ENCODE assay signal across 24 mouse cellular contexts in the genomic region with DNA sequence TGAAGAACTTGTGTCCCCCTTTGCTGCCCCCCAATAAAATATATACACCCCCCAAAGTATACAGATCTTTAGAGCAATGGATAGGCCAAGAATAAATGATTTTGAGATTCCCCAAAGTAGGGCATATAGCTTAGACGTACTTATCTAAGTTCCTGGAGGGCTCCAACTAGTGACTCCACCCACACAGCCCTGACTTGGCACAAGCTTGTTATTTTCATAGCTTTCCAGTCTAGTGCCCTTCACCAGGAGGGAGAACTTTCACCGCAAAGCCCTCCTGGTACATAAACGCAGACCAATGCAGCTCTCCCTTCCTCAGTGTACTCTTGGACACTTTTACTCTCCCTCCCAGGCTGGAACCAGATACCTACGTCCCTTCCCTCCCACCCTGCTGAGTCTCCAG. TPM values are rescaled to one million over a fixed set of nuclear protein-coding genes. Genes with fewer than 3 reads are reported as not detected.
DNase-seq lines count a peak whose midpoint lies in the region; ATAC-seq and TF ChIP-seq lines count a peak whose summit lies in the region.
"Had no signal": no experiment of that assay in that cellular context is flagged by ENCODE, and none has a peak within 500 bp of the region (broad histone marks: within the 10 kb centered on the region; RNA-seq: fewer than 3 reads in every experiment).

No protein-coding gene starts in this region.

- peak; percentile 56; the same call in 1 of the 2 replicates for ATAC-seq in liver, embryonic 12.5 days
- ATAC-seq: inflammation-experienced regulatory T-cells, adult 6 months had no signal

- no peak for TF ChIP-seq RAD21 in MEL (IDR thresholded peaks at IDR 0.05; ENCODE audit: low read depth, low read length)

- peaks cover 20% of the 10 kb centered on the region for H3K4me1 ChIP-seq in liver, embryonic 12.5 days
- peaks cover 10 to 15% of the 10 kb centered on the region in 2 experiments for H3K4me1 ChIP-seq in MEL (ENCODE audit: control insufficient read depth in 1 of 2, insufficient read depth in 2 of 2, low read length in 2 of 2)
- H3K4me1 ChIP-seq: forebrain, embryonic 12.5 days; neural tube, embryonic 12.5 days had no signal

- no peak for TF ChIP-seq POLR2A in MEL (IDR thresholded peaks at IDR 0.05; ENCODE audit: control insufficient read depth in 1 of 2, insufficient read depth in 1 of 2, low read depth in 1 of 2, low read length in 2 of 2, poor library complexity in 1 of 2)

- no peak for TF ChIP-seq CTCF in MEL (IDR thresholded peaks at IDR 0.05 in 2 of 3, conservative IDR thresholded peaks at IDR 0.05 in 1 of 3; ENCODE audit: control insufficient read depth in 1 of 3, insufficient read depth in 1 of 3, low read depth in 2 of 3, low read length in 3 of 3, poor library complexity in 1 of 3, severe bottlenecking in 1 of 3)

- peaks cover 27% of the 10 kb centered on the region for H3K36me3 ChIP-seq in liver, embryonic 12.5 days
- H3K36me3 ChIP-seq in MEL (ENCODE audit: control insufficient read depth in 1 of 2, insufficient read depth in 2 of 2, low read length in 2 of 2): peaks cover 0 to 12% of the 10 kb centered on the region in 2 experiments; a peak in 3 of 4 replicates

- H3K9ac ChIP-seq in liver, embryonic 12.5 days: no peak overlapping the region
- H3K9ac ChIP-seq in MEL (ENCODE audit: control insufficient read depth, low read depth, low read length, poor library complexity, severe bottlenecking): no peak overlapping the region
- H3K9ac ChIP-seq: forebrain, embryonic 12.5 days; heart, embryonic 13.5 days; hindbrain, embryonic 12.5 days; liver, embryonic 13.5 days; neural tube, embryonic 12.5 days had no signal

- H3K9me3 ChIP-seq in liver, embryonic 12.5 days (replicated peaks): no peaks in the 10 kb centered on the region
- H3K9me3 ChIP-seq in MEL (replicated peaks; ENCODE audit: insufficient read depth, low read length): no peaks in the 10 kb centered on the region
- H3K9me3 ChIP-seq: forebrain, embryonic 12.5 days; G1E; heart, embryonic 13.5 days; hindbrain, embryonic 12.5 days; limb, embryonic 10.5 days; liver, embryonic 13.5 days; midbrain, embryonic 10.5 days; neural tube, embryonic 12.5 days had no signal

- no peak overlapping the region for H3K4me3 ChIP-seq in liver, embryonic 12.5 days
- H3K4me3 ChIP-seq in MEL (ENCODE audit: control insufficient read depth in 1 of 2, insufficient read depth in 1 of 2, low read depth in 2 of 2, low read length in 2 of 2): no peak overlapping the region
- H3K4me3 ChIP-seq: forebrain, embryonic 12.5 days; heart, embryonic 13.5 days; hindbrain, embryonic 12.5 days; layer of hippocampus, adult 2 months; limb, embryonic 10.5 days; liver, embryonic 13.5 days; midbrain, embryonic 10.5 days; neural tube, embryonic 12.5 days had no signal

- TF ChIP-seq EP300 in MEL (IDR thresholded peaks at IDR 0.05; ENCODE audit: low read depth in 1 of 2, low read length in 2 of 2): no peak

- H3K27ac ChIP-seq in liver, embryonic 12.5 days: no peak overlapping the region
- H3K27ac ChIP-seq in MEL (ENCODE audit: control insufficient read depth, low read depth, low read length): no peak overlapping the region
- H3K27ac ChIP-seq: forebrain, embryonic 12.5 days; heart, embryonic 13.5 days; hindbrain, embryonic 12.5 days; limb, embryonic 10.5 days; liver, embryonic 13.5 days; midbrain, embryonic 10.5 days; neural tube, embryonic 12.5 days had no signal

- 66% methylated on average over 4 of the region's 4 CpGs for WGBS in liver, embryonic 12.5 days (ENCODE audit: insufficient replicate concordance)

- DNase-seq in liver (no peak), MEL (ENCODE audit: low read depth, low spot score) (peak; percentile 54)
- peak; percentile 38 for DNase-seq in Muller cell, postnatal 12 days (ENCODE audit: inconsistent ontology term)
- DNase-seq in kidney, postnatal 25 days: peak; percentile 60 to 77
- DNase-seq in right cerebral cortex, adult 2 months (ENCODE audit: low spot score in 2 of 2): no peak
- DNase-seq in embryo, embryonic 9.5 days (ENCODE audit: extremely low spot score): no peak
- DNase-seq: cerebellum, postnatal 14 days; embryo, embryonic 11 days; liver, embryonic 13.5 days; right cerebral cortex, postnatal 4 days; thymus, postnatal 4 days had no signal

- no peaks in the 10 kb centered on the region for H3K79me2 ChIP-seq in MEL (ENCODE audit: control insufficient read depth, insufficient read depth, low read length, poor library complexity)

- H3K27me3 ChIP-seq in liver, embryonic 12.5 days (replicated peaks): peaks cover under 1% of the 10 kb centered on the region; the same call in 1 of the 2 replicates
- H3K27me3 ChIP-seq in MEL (ENCODE audit: control insufficient read depth in 1 of 2, insufficient read depth in 2 of 2, low read length in 2 of 2): no peaks in the 10 kb centered on the region
- H3K27me3 ChIP-seq: forebrain, embryonic 12.5 days; heart, embryonic 13.5 days; hindbrain, embryonic 12.5 days; neural tube, embryonic 12.5 days had no signal

- no peak overlapping the region for H3K4me2 ChIP-seq in liver, embryonic 12.5 days
- H3K4me2 ChIP-seq: forebrain, embryonic 12.5 days; heart, embryonic 13.5 days; hindbrain, embryonic 12.5 days; liver, embryonic 13.5 days; neural tube, embryonic 12.5 days had no signal

TF ChIP-seq in MEL, 35 proteins besides CTCF, POLR2A, EP300 and RAD21:
- TF ChIP-seq GABPA (IDR thresholded peaks at IDR 0.05; ENCODE audit: low read depth, low read length) (no peak), E2F4 (IDR thresholded peaks at IDR 0.05; ENCODE audit: borderline replicate concordance, low read depth, low read length) (no peak), MEF2A (IDR thresholded peaks at IDR 0.05; ENCODE audit: extremely low read depth, insufficient replicate concordance, low read depth, low read length, poor library complexity, severe bottlenecking) (no peak), ZKSCAN1 (IDR thresholded peaks at IDR 0.05; ENCODE audit: low read depth, low read length) (no peak), MYC (IDR thresholded peaks at IDR 0.05; ENCODE audit: low read depth, low read length) (no peak), ELF1 (IDR thresholded peaks at IDR 0.05; ENCODE audit: low read depth, low read length) (no peak), BHLHE40 (IDR thresholded peaks at IDR 0.05; ENCODE audit: borderline replicate concordance, low read depth, low read length) (no peak), ZNF384 (IDR thresholded peaks at IDR 0.05; ENCODE audit: low read depth, low read length) (no peak), TAL1 (IDR thresholded peaks at IDR 0.05; ENCODE audit: low read length) (no peak), CHD2 (IDR thresholded peaks at IDR 0.05; ENCODE audit: low read length) (no peak), HCFC1 (IDR thresholded peaks at IDR 0.05; ENCODE audit: low read depth, low read length) (no peak), SIN3A (IDR thresholded peaks at IDR 0.05; ENCODE audit: low read length) (no peak), ZMIZ1 (IDR thresholded peaks at IDR 0.05; ENCODE audit: low read depth, low read length) (no peak), KAT2A (conservative IDR thresholded peaks at IDR 0.05; ENCODE audit: low read depth, low read length) (no peak), ETS1 (IDR thresholded peaks at IDR 0.05; ENCODE audit: low read depth, low read length) (no peak), CHD1 (IDR thresholded peaks at IDR 0.05; ENCODE audit: low read depth, low read length) (no peak), NRF1 (IDR thresholded peaks at IDR 0.05; ENCODE audit: insufficient read depth, low read depth, low read length, poor library complexity, severe bottlenecking) (no peak), SMC3 (IDR thresholded peaks at IDR 0.05; ENCODE audit: low read depth, low read length) (no peak), ZC3H11A (IDR thresholded peaks at IDR 0.05; ENCODE audit: low read depth, low read length) (no peak), TCF12 (IDR thresholded peaks at IDR 0.05; ENCODE audit: low read depth, low read length) (no peak)

RNA-seq across cellular contexts. Expression of a gene that starts 5.3 kb away (rescaled TPM):
- polyA plus RNA-seq in liver, embryonic 12.5 days (2016; fragmentation: Nextera tagmentation; extraction: Ambion mirVana): not detected in 2 replicates
- total RNA-seq in MEL (2012; rRNA removed): 0.08 TPM in 1 of 2 replicates, not detected in the other
- under 1 TPM in 1 of 2 experiments, not detected in 1; 0.03 TPM for polyA plus RNA-seq in MEL (2012; ENCODE audit: insufficient read depth in 1 of 2, insufficient read length in 2 of 2, low read depth in 1 of 2, low replicate concordance in 2 of 2, missing spikeins in 1 of 2)
- total RNA-seq: adrenal gland, adult 18-20 months; granulocyte monocyte progenitor cell, adult 5-6 weeks had no signal
- polyA plus RNA-seq: G1E; inflammation-experienced regulatory T-cells, adult 6 months; limb, embryonic 10.5 days; liver, embryonic 13.5 days; midbrain, embryonic 10.5 days had no signal

RNA-seq across cellular contexts. Expression of a gene that starts 11.0 kb away (rescaled TPM):
- polyA plus RNA-seq in liver, embryonic 12.5 days (2016; fragmentation: Nextera tagmentation; extraction: Ambion mirVana): 0.44 and 0.53 TPM in 2 replicates
- total RNA-seq in MEL (2012; rRNA removed): 0.85 and 1.2 TPM in 2 replicates
- polyA plus RNA-seq in MEL (2012; ENCODE audit: insufficient read depth in 1 of 2, insufficient read length in 2 of 2, low read depth in 1 of 2, low replicate concordance in 2 of 2, missing spikeins in 1 of 2): 1 to 10 TPM in 1 of 2 experiments, not detected in 1; 1.2 TPM
- total RNA-seq: granulocyte monocyte progenitor cell, adult 5-6 weeks had no signal

RNA-seq across cellular contexts. Expression of a gene that starts 11.0 kb away (rescaled TPM):
- polyA plus RNA-seq in liver, embryonic 12.5 days (2016; fragmentation: Nextera tagmentation; extraction: Ambion mirVana): not detected in 2 replicates
- not detected in 2 replicates for total RNA-seq in MEL (2012; rRNA removed)
- not detected for polyA plus RNA-seq in MEL (2012; ENCODE audit: insufficient read depth in 1 of 2, insufficient read length in 2 of 2, low read depth in 1 of 2, low replicate concordance in 2 of 2, missing spikeins in 1 of 2)
- total RNA-seq: adrenal gland, adult 18-20 months; G1E; granulocyte monocyte progenitor cell, adult 5-6 weeks; layer of hippocampus, adult 2 months had no signal
- polyA plus RNA-seq: forebrain, embryonic 12.5 days; G1E; heart, embryonic 13.5 days; hindbrain, embryonic 12.5 days; inflammation-experienced regulatory T-cells, adult 6 months; limb, embryonic 10.5 days; liver, embryonic 13.5 days; midbrain, embryonic 10.5 days; neural tube, embryonic 12.5 days had no signal

RNA-seq across cellular contexts. Expression of a gene that starts 11.0 kb away (rescaled TPM):
- polyA plus RNA-seq in liver, embryonic 12.5 days (2016; fragmentation: Nextera tagmentation; extraction: Ambion mirVana): not detected in 2 replicates
- total RNA-seq in MEL (2012; rRNA removed): not detected in 2 replicates
- not detected for polyA plus RNA-seq in MEL (2012; ENCODE audit: insufficient read depth in 1 of 2, insufficient read length in 2 of 2, low read depth in 1 of 2, low replicate concordance in 2 of 2, missing spikeins in 1 of 2)
- total RNA-seq: adrenal gland, adult 18-20 months; G1E had no signal
- polyA plus RNA-seq: forebrain, embryonic 12.5 days; G1E; heart, embryonic 13.5 days; hindbrain, embryonic 12.5 days; inflammation-experienced regulatory T-cells, adult 6 months; limb, embryonic 10.5 days; liver, embryonic 13.5 days; midbrain, embryonic 10.5 days; neural tube, embryonic 12.5 days; testis, adult 2 months had no signal

RNA-seq across cellular contexts. Expression of a gene that starts 38.5 kb away (rescaled TPM):
- 23.8 and 24.2 TPM in 2 replicates for polyA plus RNA-seq in liver, embryonic 12.5 days (2016; fragmentation: Nextera tagmentation; extraction: Ambion mirVana)
- 29.1 and 35.3 TPM in 2 replicates for total RNA-seq in MEL (2012; rRNA removed)
- polyA plus RNA-seq in MEL (2012; ENCODE audit: insufficient read depth in 1 of 2, insufficient read length in 2 of 2, low read depth in 1 of 2, low replicate concordance in 2 of 2, missing spikeins in 1 of 2): 10 to 100 TPM in 1 of 2 experiments, not detected in 1; 33.6 TPM

Comparison
In these comparisons a context has a peak if more than half of its experiments do, and no peak if none do; other contexts are left out.
1. DNase-seq: peak in MEL (single experiment), Muller cell, postnatal 12 days (single experiment) and kidney, postnatal 25 days (2 of 2); none in liver (single experiment), right cerebral cortex, adult 2 months (0 of 2) and embryo, embryonic 9.5 days (single experiment).